Mouse (Mus musculus): ENCODE results near the gene Plppr1. TPM values are rescaled to one million over a fixed set of nuclear protein-coding genes. Genes with fewer than 3 reads are reported as not detected.

Gene Plppr1
- not detected for polyA plus RNA-seq (2017; shearing (Covaris generic))

GRCm38 (mm10) chr4:49059021-49059401 is at the start of gene Plppr1:
TSS of gene Plppr1 (plus strand) at chr4:49059273.

